Mouse (Mus musculus) heart, postnatal 0 days (tissue): ENCODE data around the gene Tas1r3. TPM values are rescaled to one million over a fixed set of nuclear protein-coding genes. Genes with fewer than 3 reads are reported as not detected.

Source experiments
- ATAC-seq: fragments of 200-750 bp; cut with Nextera tagmentation; 2 replicates; pipeline ENCODE4 v1.8.0; 2017; ENCODE audit warnings: low read depth, moderate number of reproducible peaks, moderate library complexity; ENCODE audit not compliant: insufficient read depth
- DNase-seq: peaks from one replicate; pipeline ENCODE4 v3.0.0-alpha.2; 2016; ENCODE audit warnings: low spot score
- H3K27ac ChIP-seq: fragments of 300-500 bp; sonication (generic); 2 replicates; pipeline ENCODE4 v1.5.1; 2014; ENCODE audit warnings: low read depth, mild to moderate bottlenecking
- H3K27me3 ChIP-seq: fragments of 300-500 bp; sonication (generic); 2 replicates; pipeline ENCODE4 v1.6.1; 2014; ENCODE audit warnings: low read length, mixed read lengths; ENCODE audit not compliant: control insufficient read depth, insufficient read depth
- H3K36me3 ChIP-seq: fragments of 300-500 bp; sonication (generic); replicated peaks from 2 replicates; pipeline ENCODE4 v1.6.1; 2014; ENCODE audit warnings: low read length, mixed read lengths; ENCODE audit not compliant: control insufficient read depth, insufficient read depth
- H3K4me1 ChIP-seq: fragments of 300-500 bp; sonication (generic); 2 replicates; pipeline ENCODE4 v1.6.1; 2014; ENCODE audit warnings: antibody characterized with exemption; ENCODE audit not compliant: control insufficient read depth, insufficient read depth
- H3K4me2 ChIP-seq: fragments of 300-500 bp; sonication (generic); 2 replicates; pipeline ENCODE4 v1.6.1; 2014; ENCODE audit warnings: low read depth, mild to moderate bottlenecking, low read length, moderate library complexity
- H3K4me3 ChIP-seq: fragments of 300-500 bp; sonication (generic); 2 replicates; pipeline ENCODE4 v1.5.1; 2014; ENCODE audit warnings: low read depth, low read length
- H3K9ac ChIP-seq: fragments of 300-500 bp; sonication (generic); replicated peaks from 2 replicates; pipeline ENCODE4 v1.6.1; 2014; ENCODE audit warnings: low read depth, low read length, mixed read lengths
- H3K9me3 ChIP-seq: fragments of 300-500 bp; sonication (generic); replicated peaks from 2 replicates; pipeline ENCODE4 v1.6.1; 2016; ENCODE audit warnings: low read length; ENCODE audit not compliant: control insufficient read depth
- CTCF ChIP-seq: IDR thresholded peaks from 2 replicates; pipeline ENCODE4 v1.5.1; 2016; ENCODE audit warnings: antibody characterized with exemption, control low read depth, low read depth
- EP300 ChIP-seq: IDR thresholded peaks from 2 replicates; pipeline ENCODE4 v1.6.1; 2016; ENCODE audit warnings: antibody characterized with exemption, low read depth
- WGBS: fragments of 180-500 bp; shearing (Covaris S2); extraction: QIAGEN DNeasy Blood & Tissue Kit; methylation state at CpG from one replicate; pipeline ENCODE4 v1.1.7; 2014; 5-methylcytosine and 5-hydroxymethylcytosine counted together
- polyA plus RNA-seq: library from polyadenylated mRNA; unstranded; fragments of >200 nt; fragmentation: Nextera tagmentation; extraction: Ambion mirVana; gene quantifications from 2 replicates; pipeline ENCODE4 v1.2.1, GENCODE M21; 2015
- total RNA-seq: library from RNA; depleted of rRNA; stranded (reverse); fragments of >200 nt; gene quantifications from 2 replicates; pipeline ENCODE4 v1.2.3, GENCODE M21; 2014; ENCODE audit warnings: low replicate concordance

Gene Tas1r3
- total and polyA plus RNA-seq, 2 experiments from 2014 or later, result 0.05 to 0.11 TPM

- DNase-seq (no peak), ATAC-seq (no peak)
- Histone ChIP-seq H3K4me3 (no peak overlapping the region), H3K27ac (no peak overlapping the region), H3K9me3 (no peaks in the 10 kb centered on the region), H3K36me3 (peaks cover 44% of the 10 kb centered on the region), H3K4me1 (peaks cover 10% of the 10 kb centered on the region), H3K27me3 (no peaks in the 10 kb centered on the region), H3K9ac (no peak overlapping the region), H3K4me2 (no peak overlapping the region)
- no peak for TF ChIP-seq EP300
- WGBS, result 82% methylated on average over 10 of the region's 10 CpGs
Measured at GRCm38 (mm10) chr4:155887674-155888073, 24.5 kb upstream of the Tas1r3 start.

- Histone ChIP-seq H3K4me1 (peaks cover 10% of the 10 kb centered on the region), H3K27me3 (no peaks in the 10 kb centered on the region), H3K36me3 (peaks cover 45% of the 10 kb centered on the region), H3K27ac (no peak overlapping the region), H3K4me3 (no peak overlapping the region), H3K9me3 (no peaks in the 10 kb centered on the region), H3K9ac (no peak overlapping the region), H3K4me2 (no peak overlapping the region)
- WGBS, result 86% methylated on average over 5 of the region's 5 CpGs
- TF ChIP-seq EP300 (no peak), CTCF (no peak)
- no peak for DNase-seq
- no peak for ATAC-seq
Measured at GRCm38 (mm10) chr4:155886330-155886729, 23.2 kb upstream of the Tas1r3 start.

GRCm38 (mm10) chr4:155883587-155883986 is 20.4 kb upstream of the Tas1r3 start:
- WGBS, result 61% methylated on average over 3 of the region's 3 CpGs
- TF ChIP-seq EP300 (no peak), CTCF (no peak)
- no peak overlapping the region for H3K4me3 ChIP-seq
- no peak overlapping the region for H3K4me2 ChIP-seq
- peak; percentile 57 for DNase-seq
- peaks cover 46% of the 10 kb centered on the region for H3K36me3 ChIP-seq
- ATAC-seq, result peak; percentile 67
- H3K27me3 ChIP-seq, result no peaks in the 10 kb centered on the region
- no peaks in the 10 kb centered on the region; the same call in 1 of the 2 replicates for H3K4me1 ChIP-seq
- no peak overlapping the region for H3K9ac ChIP-seq
- H3K9me3 ChIP-seq, result no peaks in the 10 kb centered on the region
- H3K27ac ChIP-seq, result peak overlapping the region; percentile 78

DNA sequence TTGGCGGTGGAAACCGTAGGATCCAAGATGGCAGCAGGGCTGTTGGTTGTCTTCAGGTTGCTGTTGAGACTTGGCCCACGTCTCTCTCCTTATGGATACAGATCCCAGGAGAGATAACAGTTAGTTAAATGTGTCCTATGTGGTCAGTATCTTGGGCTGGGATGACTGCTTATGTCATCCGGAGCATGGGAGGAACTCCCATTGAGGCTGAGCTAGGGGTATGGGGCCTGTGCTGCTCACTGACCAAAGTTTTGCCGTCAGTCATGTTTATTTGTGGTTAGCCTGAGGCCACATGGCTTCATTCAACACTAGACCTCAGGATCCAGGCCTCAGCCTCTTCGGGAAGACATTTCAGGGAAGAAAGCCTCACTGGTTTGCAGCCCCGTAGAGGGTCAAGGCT is 8.2 kb upstream of the Tas1r3 start:
- peaks cover 39% of the 10 kb centered on the region for H3K36me3 ChIP-seq
- 90% methylated on average over 7 of the region's 7 CpGs for WGBS
- peaks cover 15% of the 10 kb centered on the region for H3K4me1 ChIP-seq
- H3K27me3 ChIP-seq, result no peaks in the 10 kb centered on the region
- ATAC-seq, result no peak
- H3K4me3 ChIP-seq, result no peak overlapping the region
- no peak overlapping the region for H3K4me2 ChIP-seq
- no peak for DNase-seq
- H3K9me3 ChIP-seq, result no peaks in the 10 kb centered on the region
- no peak overlapping the region for H3K9ac ChIP-seq
- H3K27ac ChIP-seq, result no peak overlapping the region
- TF ChIP-seq CTCF (no peak), EP300 (no peak)

GRCm38 (mm10) chr4:155869317-155870033 is 6.3 kb upstream of the Tas1r3 start, which contains the start of the genes Cptp and Ints11:
Gene Cptp (minus strand): TSS chr4:155869440.
Gene Ints11 (plus strand): TSS chr4:155869546.
- H3K9ac ChIP-seq, result peak within 1 kb of the TSS; percentile 63
- ATAC-seq, result peak; percentile 98
- under 1% methylated on average over 63 of the region's 63 CpGs for WGBS

More at GRCm38 (mm10) chr4:155869317-155870033, 6.3 kb upstream of the Tas1r3 start, which contains the start of the genes Cptp and Ints11:
- TF ChIP-seq CTCF, result peak; percentile 31
- TF ChIP-seq EP300, result no peak
- Histone ChIP-seq H3K4me3 (peak within 1 kb of the TSS; percentile 75), H3K4me1 (peaks cover 15% of the 10 kb centered on the region), H3K36me3 (peaks cover 39% of the 10 kb centered on the region), H3K27ac (peak within 1 kb of the TSS; percentile 46; the same call in 1 of the 2 replicates), H3K9me3 (no peaks in the 10 kb centered on the region), H3K4me2 (peak within 1 kb of the TSS; percentile 88), H3K27me3 (no peaks in the 10 kb centered on the region)
- DNase-seq, result peak; percentile 87
